Mouse (Mus musculus): ENCODE results near the gene Hist1h3c. TPM values are rescaled to one million over a fixed set of nuclear protein-coding genes. Genes with fewer than 3 reads are reported as not detected.
"Not testable (repeated sequence)": the region's sequence is repeated elsewhere in the genome, so short reads cannot be mapped to it uniquely, and the experiment has no call there.

Hist1h3c gene
- polyA plus RNA-seq, 1 experiment from 2014 or later, result 14.4 TPM

- ATAC-seq (ENCODE audit: insufficient number of reproducible peaks, insufficient read depth, low FRiP score, low TSS enrichment, low read depth), result peak; percentile 80
Observed at GRCm38 (mm10) chr13:23763586-23764323, 18.4 kb upstream of the Hist1h3c start, which contains the start of gene Hist1h1a. TSS of gene Hist1h1a (plus strand) at chr13:23763666.

GRCm38 (mm10) chr13:23763242-23763585 is 17.8 kb upstream of the Hist1h3c start:
- no peak for ATAC-seq (ENCODE audit: insufficient number of reproducible peaks, insufficient read depth, low FRiP score, low TSS enrichment, low read depth)
- no peaks in the 10 kb centered on the region for H3K9me3 ChIP-seq
- peak overlapping the region; percentile 59 for H3K4me3 ChIP-seq
- WGBS, result 1% methylated on average over 10 of the region's 10 CpGs
- H3K4me2 ChIP-seq, result peak overlapping the region; percentile 92
- no peaks in the 10 kb centered on the region for H3K27me3 ChIP-seq
- no peaks in the 10 kb centered on the region for H3K36me3 ChIP-seq
- H3K27ac ChIP-seq, result peak overlapping the region; percentile 95
- H3K4me1 ChIP-seq, result peaks cover 17% of the 10 kb centered on the region
- peak overlapping the region; percentile 61 for H3K9ac ChIP-seq

More at GRCm38 (mm10) chr13:23763586-23764323, 18.4 kb upstream of the Hist1h3c start, which contains the start of gene Hist1h1a:
- Histone ChIP-seq H3K27ac (peak within 1 kb of the TSS; percentile 95), H3K27me3 (no peaks in the 10 kb centered on the region), H3K4me2 (peak within 1 kb of the TSS; percentile 92), H3K4me3 (peak within 1 kb of the TSS; percentile 59), H3K36me3 (no peaks in the 10 kb centered on the region), H3K9ac (peak within 1 kb of the TSS; percentile 84), H3K9me3 (no peaks in the 10 kb centered on the region), H3K4me1 (peaks cover 17% of the 10 kb centered on the region)
- 3% methylated on average over 34 of the region's 34 CpGs for WGBS

GRCm38 (mm10) chr13:23761871-23762821 is 16.7 kb upstream of the Hist1h3c start, which contains the start of gene Hist1h3a:
TSS of gene Hist1h3a (minus strand) at chr13:23762386.
- H3K27me3 ChIP-seq, H3K36me3 ChIP-seq, H3K9me3 ChIP-seq: not testable (repeated sequence)
- peak within 1 kb of the TSS; percentile 59 for H3K4me3 ChIP-seq
- H3K4me1 ChIP-seq, result peaks cover 21% of the 10 kb centered on the region
- WGBS, result under 1% methylated on average over 32 of the region's 52 CpGs
- H3K4me2 ChIP-seq, result peak within 1 kb of the TSS; percentile 92
- H3K27ac ChIP-seq, result peak within 1 kb of the TSS; percentile 95
- peak within 1 kb of the TSS; percentile 71 for H3K9ac ChIP-seq
- ATAC-seq (ENCODE audit: insufficient number of reproducible peaks, insufficient read depth, low FRiP score, low TSS enrichment, low read depth), result peak; percentile 44

- under 1% methylated on average over 65 of the region's 72 CpGs for WGBS
- Histone ChIP-seq H3K27me3 (no peaks in the 10 kb centered on the region), H3K9ac (peak within 1 kb of the TSS; percentile 72), H3K27ac (peak within 1 kb of the TSS; percentile 95), H3K4me2 (peak within 1 kb of the TSS; percentile 92), H3K4me1 (peaks cover 21% of the 10 kb centered on the region), H3K4me3 (peak within 1 kb of the TSS; percentile 59), H3K36me3 (no peaks in the 10 kb centered on the region), H3K9me3 (no peaks in the 10 kb centered on the region)
- peak; percentile 70 for ATAC-seq (ENCODE audit: insufficient number of reproducible peaks, insufficient read depth, low FRiP score, low TSS enrichment, low read depth)
Observed at GRCm38 (mm10) chr13:23760972-23761864, 15.8 kb upstream of the Hist1h3c start, which contains the start of gene Hist1h4a. TSS of gene Hist1h4a (minus strand) at chr13:23761230.

- WGBS, result under 1% methylated on average over 24 of the region's 27 CpGs
- Histone ChIP-seq H3K4me2 (peak overlapping the region; percentile 92), H3K9me3 (no peaks in the 10 kb centered on the region), H3K27ac (peak overlapping the region; percentile 95), H3K9ac (peak overlapping the region; percentile 72), H3K27me3 (no peaks in the 10 kb centered on the region), H3K4me3 (peak overlapping the region; percentile 59), H3K4me1 (peaks cover 21% of the 10 kb centered on the region), H3K36me3 (no peaks in the 10 kb centered on the region)
- no peak for ATAC-seq (ENCODE audit: insufficient number of reproducible peaks, insufficient read depth, low FRiP score, low TSS enrichment, low read depth)
Observed at GRCm38 (mm10) chr13:23760240-23760971, 15.0 kb upstream of the Hist1h3c start.

- Histone ChIP-seq H3K4me3 (peak overlapping the region; percentile 59), H3K27me3 (no peaks in the 10 kb centered on the region), H3K9me3 (no peaks in the 10 kb centered on the region), H3K36me3 (no peaks in the 10 kb centered on the region), H3K9ac (peak overlapping the region; percentile 72), H3K27ac (peak overlapping the region; percentile 95), H3K4me2 (peak overlapping the region; percentile 92), H3K4me1 (peaks cover 21% of the 10 kb centered on the region)
- WGBS, result 71% methylated on average over 1 of the region's 1 CpGs
- ATAC-seq (ENCODE audit: insufficient number of reproducible peaks, insufficient read depth, low FRiP score, low TSS enrichment, low read depth), result no peak
Observed at GRCm38 (mm10) chr13:23759916-23760239, 14.5 kb upstream of the Hist1h3c start.

GRCm38 (mm10) chr13:23759251-23759771 is 13.9 kb upstream of the Hist1h3c start:
- H3K4me3 ChIP-seq, result no peak overlapping the region
- no peak overlapping the region for H3K27ac ChIP-seq
- no peak overlapping the region for H3K9ac ChIP-seq
- WGBS, result 79% methylated on average over 3 of the region's 3 CpGs
- H3K9me3 ChIP-seq, result no peaks in the 10 kb centered on the region
- 0 out of 2 replicates have a peak overlapping the region, but pooled peaks have one; percentile 92 for H3K4me2 ChIP-seq
- ATAC-seq (ENCODE audit: insufficient number of reproducible peaks, insufficient read depth, low FRiP score, low TSS enrichment, low read depth), result no peak
- no peaks in the 10 kb centered on the region for H3K27me3 ChIP-seq
- H3K4me1 ChIP-seq, result peaks cover 18% of the 10 kb centered on the region
- no peaks in the 10 kb centered on the region for H3K36me3 ChIP-seq

- H3K4me3 ChIP-seq, result no peak overlapping the region
- no peaks in the 10 kb centered on the region for H3K36me3 ChIP-seq
- no peak overlapping the region for H3K9ac ChIP-seq
- H3K4me2 ChIP-seq, result peak overlapping the region; percentile 80
- H3K9me3 ChIP-seq, result no peaks in the 10 kb centered on the region
- no peak for ATAC-seq (ENCODE audit: insufficient number of reproducible peaks, insufficient read depth, low FRiP score, low TSS enrichment, low read depth)
- peak overlapping the region; percentile 94 for H3K27ac ChIP-seq
- H3K27me3 ChIP-seq, result no peaks in the 10 kb centered on the region
- 54% methylated on average over 3 of the region's 3 CpGs for WGBS
- peaks cover 14% of the 10 kb centered on the region for H3K4me1 ChIP-seq
Observed at GRCm38 (mm10) chr13:23757921-23758320, 12.5 kb upstream of the Hist1h3c start.

GRCm38 (mm10) chr13:23757211-23757773 is 11.9 kb upstream of the Hist1h3c start:
- Histone ChIP-seq H3K4me2 (peak overlapping the region; percentile 80), H3K9ac (peak overlapping the region; percentile 77), H3K27me3 (no peaks in the 10 kb centered on the region), H3K36me3 (no peaks in the 10 kb centered on the region), H3K27ac (peak overlapping the region; percentile 94), H3K9me3 (no peaks in the 10 kb centered on the region), H3K4me1 (peaks cover 17% of the 10 kb centered on the region), H3K4me3 (peak overlapping the region; percentile 46)
- WGBS, result under 1% methylated on average over 16 of the region's 23 CpGs
- no peak; the same call in 1 of the 2 replicates for ATAC-seq (ENCODE audit: insufficient number of reproducible peaks, insufficient read depth, low FRiP score, low TSS enrichment, low read depth)

GRCm38 (mm10) chr13:23756790-23757189 is 11.4 kb upstream of the Hist1h3c start, which contains the start of gene Hist1h4b:
TSS of gene Hist1h4b (plus strand) at chr13:23757013.
- ATAC-seq (ENCODE audit: insufficient number of reproducible peaks, insufficient read depth, low FRiP score, low TSS enrichment, low read depth), result peak; percentile 83
- peaks cover 17% of the 10 kb centered on the region for H3K4me1 ChIP-seq
- no peaks in the 10 kb centered on the region for H3K9me3 ChIP-seq
- peak within 1 kb of the TSS; percentile 94 for H3K27ac ChIP-seq
- H3K9ac ChIP-seq, result peak within 1 kb of the TSS; percentile 77
- H3K4me2 ChIP-seq, result peak within 1 kb of the TSS; percentile 80
- no peaks in the 10 kb centered on the region for H3K27me3 ChIP-seq
- H3K4me3 ChIP-seq, result peak within 1 kb of the TSS; percentile 46
- H3K36me3 ChIP-seq, result no peaks in the 10 kb centered on the region
- WGBS, result 0% methylated on average over 19 of the region's 22 CpGs

All from embryonic facial prominence, embryonic 13.5 days (tissue).